Mouse (Mus musculus) right cerebral cortex, postnatal 4 days (tissue): ENCODE measurements around the gene Dennd1a.
"Not testable (repeated sequence)": the region's sequence is repeated elsewhere in the genome, so short reads cannot be mapped to it uniquely, and the experiment has no call there.

Experiments used
- DNase-seq: peaks from one replicate; pipeline ENCODE4 v3.0.0-alpha.2; 2022

Gene Dennd1a

GRCm38 (mm10) chr2:37945598-37946336 is 341.4 kb downstream of the Dennd1a start:
- DNase-seq = no peak

DNA sequence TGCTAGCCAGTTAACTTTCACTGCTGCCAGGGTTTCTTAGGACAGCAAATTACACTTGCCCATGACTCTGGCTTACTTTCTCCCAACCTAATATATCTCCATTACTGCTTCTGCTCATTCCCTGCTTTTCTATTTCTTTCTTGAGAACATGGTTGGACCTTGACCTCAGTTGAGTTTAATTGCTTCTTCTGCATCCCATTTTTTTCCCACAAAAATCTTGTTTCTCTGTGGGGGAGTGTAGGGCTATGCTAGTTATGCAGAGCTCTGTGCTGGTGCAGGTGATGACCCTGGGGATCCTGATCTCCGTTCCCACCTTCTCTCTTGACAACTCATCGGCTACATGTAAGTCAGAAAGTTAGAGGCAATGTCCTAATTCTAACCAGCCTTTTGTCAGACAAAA is 344.3 kb downstream of the Dennd1a start:
- no peak for DNase-seq

DNA sequence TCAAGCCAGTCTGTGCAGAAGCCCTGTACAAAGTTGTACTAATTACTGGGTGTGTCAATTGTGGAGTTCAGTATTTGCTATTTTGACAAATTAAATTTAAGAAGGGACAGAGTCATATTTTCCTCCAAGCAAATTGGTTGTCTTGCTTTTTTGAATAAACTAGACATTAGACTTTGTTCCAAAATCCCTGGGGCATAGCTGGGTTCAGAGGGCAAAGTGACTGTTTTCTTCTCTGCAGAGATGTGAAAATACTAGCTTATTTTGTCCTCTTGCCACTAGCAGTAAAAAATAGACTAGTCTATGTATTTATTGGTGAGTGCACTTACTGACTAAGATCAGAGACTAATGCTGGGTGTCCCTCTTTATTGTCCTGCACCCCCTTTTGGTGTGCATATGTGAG is 345.4 kb downstream of the Dennd1a start:
- no peak for DNase-seq

DNA sequence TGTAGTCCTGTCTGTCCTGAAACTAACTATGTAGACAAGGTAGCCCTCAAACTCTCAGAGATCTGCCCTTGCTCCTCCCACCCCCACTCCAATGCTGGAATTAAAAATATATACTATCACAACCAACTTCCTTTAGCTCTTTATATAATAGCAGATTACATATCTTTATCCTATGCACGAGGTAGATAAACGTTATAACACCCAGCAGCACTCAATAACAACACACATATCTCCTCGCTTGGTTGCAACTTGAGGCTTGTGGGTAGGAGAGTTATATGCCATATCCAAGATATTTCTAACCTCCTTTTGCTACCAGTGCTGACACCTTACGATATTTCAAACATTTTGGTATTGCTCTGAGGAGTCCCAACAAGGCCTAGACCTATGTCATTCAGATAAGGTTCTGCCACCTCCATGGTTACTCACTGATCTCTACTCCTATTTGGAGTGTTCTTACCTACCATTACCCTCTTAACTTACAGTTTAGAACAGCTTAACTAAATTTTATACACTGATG is 346.3 kb downstream of the Dennd1a start:
- DNase-seq = no peak

- no peak for DNase-seq
Measured at GRCm38 (mm10) chr2:37939997-37940396, 347.2 kb downstream of the Dennd1a start.

- not testable (repeated sequence) for DNase-seq
Measured at GRCm38 (mm10) chr2:37936922-37937321, 350.3 kb downstream of the Dennd1a start.

DNA sequence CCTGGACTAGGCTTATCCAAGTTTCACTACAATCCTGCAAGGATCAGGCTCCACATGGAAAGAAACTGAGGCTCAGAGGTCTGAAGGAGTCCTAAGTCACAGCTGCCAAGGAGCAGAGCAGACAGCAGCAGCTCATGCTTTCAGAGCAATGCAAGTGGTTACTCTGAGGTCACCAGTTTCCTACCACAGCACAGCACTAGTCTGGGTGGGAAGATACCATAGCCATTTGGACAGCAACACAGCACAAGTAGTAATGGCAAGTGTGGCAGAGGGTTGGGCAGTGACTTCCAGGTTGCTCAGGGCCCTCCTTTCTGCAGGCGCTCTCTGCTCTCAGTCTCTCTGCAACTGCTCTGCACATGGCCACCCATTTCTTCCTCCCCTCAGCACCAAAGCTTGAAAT is 354.9 kb downstream of the Dennd1a start:
- DNase-seq = no peak

DNA sequence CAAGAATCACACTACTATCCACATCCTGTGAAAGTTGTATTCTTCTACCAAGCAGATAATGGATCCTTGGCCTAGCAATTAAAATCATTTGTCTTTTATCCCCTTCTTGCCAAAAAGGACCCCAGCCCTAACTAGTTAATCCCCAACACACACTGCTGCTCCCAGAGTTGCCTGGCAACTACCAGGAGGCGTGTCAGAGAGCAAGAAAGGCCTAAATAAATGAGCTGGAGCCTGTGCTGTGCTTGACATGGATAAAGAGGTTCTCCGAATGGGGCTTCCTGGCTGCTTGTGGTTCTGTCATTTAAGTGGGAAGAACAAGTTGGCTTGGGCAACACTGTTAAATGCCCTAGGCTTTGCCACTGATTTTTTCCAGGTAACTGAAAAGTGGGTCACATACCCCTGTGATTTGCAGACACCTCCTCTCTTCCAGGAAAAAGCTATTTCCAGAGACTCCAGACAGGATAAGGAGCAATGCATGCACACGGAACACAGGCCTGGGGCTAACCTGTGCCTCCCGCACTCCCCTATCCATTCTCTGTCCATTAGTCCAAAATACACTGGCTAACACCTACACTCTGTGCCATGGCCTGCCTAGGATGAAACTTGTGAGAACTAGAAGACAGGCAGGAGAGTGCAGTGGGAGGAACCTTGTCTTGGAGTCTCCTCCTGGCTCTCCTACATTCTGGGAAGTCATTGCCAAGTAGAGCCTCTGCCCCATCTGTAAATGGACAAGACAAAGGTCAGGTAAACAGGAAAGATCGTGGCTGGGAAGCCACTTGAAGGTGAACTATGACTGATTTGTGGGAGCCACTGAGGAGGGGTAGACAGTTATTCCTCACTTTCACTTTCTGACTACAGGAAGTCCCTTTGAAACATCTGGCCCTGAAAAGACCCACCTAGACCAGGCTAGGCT is 355.9 kb downstream of the Dennd1a start:
- no peak for DNase-seq

DNA sequence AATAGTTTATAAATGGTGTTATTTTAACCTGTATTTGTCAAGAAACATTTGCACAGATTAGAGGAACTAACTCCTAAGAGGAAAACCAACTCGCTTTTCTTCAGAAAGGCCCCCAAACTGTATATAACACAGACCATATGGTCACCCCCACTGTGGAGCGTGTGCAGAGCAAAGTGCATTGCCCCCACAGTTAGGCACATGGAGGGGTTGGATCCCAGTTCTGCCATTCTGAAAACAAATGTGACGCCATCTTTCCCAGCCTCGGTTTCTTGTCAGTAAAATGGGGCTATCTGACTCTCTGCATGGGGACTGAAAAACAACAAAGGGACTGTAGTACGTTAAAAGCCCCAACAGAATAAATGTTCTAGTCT is 361.1 kb downstream of the Dennd1a start:
- DNase-seq = no peak

DNA sequence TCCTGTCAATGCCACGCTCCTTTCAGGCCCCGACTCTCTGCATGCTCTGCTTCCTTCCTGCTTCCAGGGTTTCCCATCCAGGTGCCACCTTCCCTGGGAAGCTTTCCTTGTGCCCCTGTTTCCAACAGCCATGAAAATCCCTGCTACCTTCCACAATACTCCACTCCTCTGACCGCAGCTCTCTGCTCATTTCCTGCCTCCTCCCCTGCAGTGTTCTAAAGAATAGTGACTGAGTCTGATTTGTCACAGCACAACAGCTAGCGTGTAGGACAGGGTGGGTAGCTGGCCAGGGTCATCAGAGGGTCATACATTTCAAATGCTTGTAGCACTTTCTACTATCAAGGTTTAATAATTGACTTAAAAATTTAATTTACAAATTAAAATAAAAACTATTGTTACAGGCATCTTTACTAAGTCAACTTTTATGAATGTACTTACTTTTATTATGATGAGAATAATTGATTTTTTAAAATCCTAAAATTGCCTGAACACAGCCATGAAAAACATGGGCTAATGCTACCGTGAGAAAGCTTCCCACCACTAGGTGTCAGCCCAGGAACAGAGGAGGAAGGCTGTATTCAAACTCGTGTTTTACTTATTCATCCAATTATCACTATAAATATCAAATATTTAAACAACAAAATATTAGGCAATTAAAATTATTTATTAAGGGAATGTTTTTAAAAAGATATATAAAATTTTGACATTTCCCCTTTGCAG is 361.6 kb downstream of the Dennd1a start:
- peak; percentile 75 for DNase-seq

DNA sequence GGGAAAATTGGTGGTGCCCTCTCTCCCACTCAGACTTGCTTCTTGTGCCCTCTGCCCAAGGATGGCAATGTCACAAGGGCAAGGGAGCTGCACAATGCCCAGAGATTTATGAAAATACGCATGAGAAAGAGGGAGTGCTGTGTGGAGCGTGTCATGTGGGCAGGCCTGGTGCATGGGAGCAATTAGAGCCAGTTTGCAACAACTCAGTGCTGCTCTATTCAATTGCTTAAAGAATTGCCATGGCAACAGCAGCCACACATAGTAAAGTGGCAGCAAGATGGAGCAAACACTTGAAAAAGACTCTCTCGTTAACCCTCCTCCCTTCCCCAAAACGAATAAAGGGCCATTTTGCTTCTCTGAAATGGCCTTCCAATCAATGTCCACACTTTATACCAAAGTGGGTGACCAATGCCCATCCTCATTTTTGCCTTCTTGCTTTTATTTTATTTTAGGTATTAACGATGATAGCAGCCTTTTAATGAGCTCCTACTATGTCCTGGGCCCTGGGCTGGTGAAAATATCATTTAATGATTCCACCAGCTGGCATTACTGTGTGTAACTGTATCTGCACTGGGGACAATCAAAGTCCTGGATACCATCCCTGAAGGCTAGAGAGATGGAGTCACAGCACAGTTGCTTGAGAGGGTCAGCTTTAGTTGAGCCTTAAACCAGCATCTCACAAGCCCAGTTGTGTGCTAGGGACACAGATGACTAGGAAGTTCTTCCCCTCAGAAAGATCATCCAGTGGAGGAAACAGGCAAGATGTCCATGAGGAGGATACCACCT is 378.3 kb downstream of the Dennd1a start:
- DNase-seq = no peak

GRCm38 (mm10) chr2:37908296-37908695 is 378.9 kb downstream of the Dennd1a start:
- DNase-seq = peak; percentile 20

GRCm38 (mm10) chr2:37906261-37906660 is 380.9 kb downstream of the Dennd1a start:
- no peak for DNase-seq

- no peak for DNase-seq
Measured at GRCm38 (mm10) chr2:37903286-37903685, 383.9 kb downstream of the Dennd1a start.

DNA sequence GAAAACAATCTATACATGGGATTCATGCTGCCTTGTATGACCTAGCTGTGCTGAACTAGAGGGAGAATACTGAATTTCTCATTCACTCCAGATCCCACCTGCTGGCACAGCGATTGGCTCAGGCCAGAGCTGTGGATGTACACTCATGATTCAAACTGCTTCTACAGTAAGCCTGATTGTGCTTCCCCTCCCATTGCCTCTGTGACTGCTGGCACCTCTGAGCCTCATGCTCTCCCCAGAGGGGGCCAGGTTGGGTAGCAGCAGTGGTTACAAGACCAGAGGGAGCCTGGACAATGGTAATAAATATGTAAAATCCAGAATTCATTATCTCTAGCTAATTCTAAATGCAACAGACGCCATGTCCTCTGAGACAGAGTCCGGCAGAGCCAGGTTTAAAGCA is 404.0 kb downstream of the Dennd1a start:
- DNase-seq = no peak

DNA sequence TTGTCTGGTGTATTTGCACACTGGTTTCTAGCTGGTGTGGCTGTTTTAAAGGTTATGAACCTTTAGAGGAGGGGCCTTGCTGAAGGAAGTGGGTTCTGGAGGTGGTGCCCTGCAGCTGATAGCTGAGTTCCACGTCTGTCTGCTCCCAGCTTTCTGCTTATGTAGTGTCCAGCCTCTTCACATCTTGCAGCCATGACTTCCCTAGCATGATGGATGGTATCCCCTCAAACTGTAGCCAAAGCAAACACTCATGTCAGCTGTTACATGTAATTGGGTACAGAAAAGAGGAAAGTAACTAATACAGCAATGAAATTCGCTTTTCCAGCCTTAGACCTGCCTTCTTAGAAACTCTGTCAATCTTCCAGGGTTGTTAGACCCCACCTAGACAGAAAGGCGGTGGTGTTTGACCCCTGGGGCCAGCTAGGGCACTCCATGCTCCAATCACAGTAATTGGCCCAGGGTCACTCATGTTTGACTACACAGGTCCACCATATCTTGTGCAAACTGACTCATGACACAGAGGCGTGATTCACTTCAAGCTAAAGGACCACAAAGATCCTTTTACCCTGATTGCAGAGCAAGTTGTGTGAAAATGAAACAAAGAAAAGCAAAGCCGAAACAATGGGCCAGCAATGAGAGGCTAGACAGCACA is 405.8 kb downstream of the Dennd1a start:
- DNase-seq = no peak

GRCm38 (mm10) chr2:37879697-37880096 is 407.5 kb downstream of the Dennd1a start:
- no peak for DNase-seq

GRCm38 (mm10) chr2:37872791-37873190 is 414.4 kb downstream of the Dennd1a start:
- no peak for DNase-seq

- no peak for DNase-seq
Measured at GRCm38 (mm10) chr2:37869628-37870027, 417.6 kb downstream of the Dennd1a start.

DNA sequence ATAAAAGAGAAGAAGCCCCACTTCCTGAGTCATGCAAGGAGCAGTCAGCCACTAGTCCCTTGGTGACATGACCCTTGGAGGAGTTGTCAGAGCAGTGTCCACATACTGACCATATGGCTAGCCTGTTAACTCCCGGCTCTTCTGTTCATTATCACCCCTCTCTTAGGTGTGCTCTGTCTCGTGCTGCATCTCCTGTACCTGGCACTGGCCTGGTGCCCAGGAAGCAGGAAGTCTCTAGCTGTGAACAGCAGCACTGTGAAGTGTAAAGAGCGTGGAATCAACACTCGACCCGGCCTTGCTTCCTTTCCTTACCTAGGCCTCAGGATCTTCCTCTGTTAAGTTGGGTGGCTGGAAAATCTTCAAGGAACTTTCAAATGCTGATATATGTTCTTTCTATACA is 419.8 kb downstream of the Dennd1a start:
- DNase-seq = no peak

- no peak for DNase-seq
Measured at GRCm38 (mm10) chr2:37857472-37857871, 429.7 kb downstream of the Dennd1a start.

DNA sequence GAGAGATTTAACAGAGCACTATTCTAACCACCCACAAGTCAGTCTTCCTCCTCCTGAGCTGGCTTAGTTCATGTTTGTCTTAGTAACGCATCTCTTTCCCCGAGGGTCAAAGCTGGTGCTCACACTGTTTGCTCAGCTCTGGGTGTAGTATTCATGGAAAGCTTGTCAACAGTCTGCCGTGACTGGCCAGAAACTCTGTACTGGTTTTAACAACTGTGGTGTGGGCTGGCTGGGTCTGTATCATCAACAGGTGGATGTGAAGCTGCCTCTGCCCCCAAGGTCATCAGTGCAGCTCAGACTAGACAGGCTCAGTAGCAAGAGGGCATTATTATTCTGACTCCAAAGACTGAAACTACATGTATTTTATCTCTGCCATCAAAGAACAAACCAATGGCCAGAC is 430.2 kb downstream of the Dennd1a start:
- no peak for DNase-seq
